Mouse (Mus musculus): ENCODE results near the gene Obscn.
A peak's percentile ranks its signal among the peaks of the same experiment; 100 is the strongest.
"Not testable (repeated sequence)": the region's sequence is repeated elsewhere in the genome, so short reads cannot be mapped to it uniquely, and the experiment has no call there.

The Obscn gene

GRCm38 (mm10) chr11:58958536-58958935 is 177.7 kb downstream of the Obscn start:
- DNase-seq = no peak

- no peak for DNase-seq
These were observed 178.8 kb downstream of the Obscn start for GRCm38 (mm10) chr11:58957226-58957914.

- no peak for DNase-seq
These were observed 180.3 kb downstream of the Obscn start for GRCm38 (mm10) chr11:58955868-58956257.

GRCm38 (mm10) chr11:58955143-58955867 is 180.9 kb downstream of the Obscn start:
- DNase-seq = no peak

GRCm38 (mm10) chr11:58954420-58955142 is 181.6 kb downstream of the Obscn start, which contains the start of the genes Hist3h2a and Trim17:
Gene Hist3h2a, plus strand, starts transcription at chr11:58954685.
Gene Trim17, plus strand, starts transcription at chr11:58954685.
- peak; percentile 89 for DNase-seq

- not testable (repeated sequence) for DNase-seq
These were observed 182.1 kb downstream of the Obscn start for GRCm38 (mm10) chr11:58954170-58954419.

- no peak for DNase-seq
These were observed 182.6 kb downstream of the Obscn start for GRCm38 (mm10) chr11:58953351-58954169.

GRCm38 (mm10) chr11:58951210-58951609 is 185.0 kb downstream of the Obscn start:
- no peak for DNase-seq

GRCm38 (mm10) chr11:58949480-58950431 is 186.4 kb downstream of the Obscn start:
- peak; percentile 66 for DNase-seq

- peak; percentile 88 for DNase-seq
These were observed 187.4 kb downstream of the Obscn start, which contains the start of gene Hist3h2ba for GRCm38 (mm10) chr11:58948542-58949479. Gene Hist3h2ba, plus strand, starts transcription at chr11:58948920.

- peak; percentile 79 for DNase-seq
These were observed 188.2 kb downstream of the Obscn start for GRCm38 (mm10) chr11:58947798-58948528.

GRCm38 (mm10) chr11:58947306-58947705 is 188.9 kb downstream of the Obscn start:
- DNase-seq = no peak

All from cerebellum, adult 8-10 months (tissue).